Mouse (Mus musculus): ENCODE data around the gene Padi2.

Gene Padi2

DNA sequence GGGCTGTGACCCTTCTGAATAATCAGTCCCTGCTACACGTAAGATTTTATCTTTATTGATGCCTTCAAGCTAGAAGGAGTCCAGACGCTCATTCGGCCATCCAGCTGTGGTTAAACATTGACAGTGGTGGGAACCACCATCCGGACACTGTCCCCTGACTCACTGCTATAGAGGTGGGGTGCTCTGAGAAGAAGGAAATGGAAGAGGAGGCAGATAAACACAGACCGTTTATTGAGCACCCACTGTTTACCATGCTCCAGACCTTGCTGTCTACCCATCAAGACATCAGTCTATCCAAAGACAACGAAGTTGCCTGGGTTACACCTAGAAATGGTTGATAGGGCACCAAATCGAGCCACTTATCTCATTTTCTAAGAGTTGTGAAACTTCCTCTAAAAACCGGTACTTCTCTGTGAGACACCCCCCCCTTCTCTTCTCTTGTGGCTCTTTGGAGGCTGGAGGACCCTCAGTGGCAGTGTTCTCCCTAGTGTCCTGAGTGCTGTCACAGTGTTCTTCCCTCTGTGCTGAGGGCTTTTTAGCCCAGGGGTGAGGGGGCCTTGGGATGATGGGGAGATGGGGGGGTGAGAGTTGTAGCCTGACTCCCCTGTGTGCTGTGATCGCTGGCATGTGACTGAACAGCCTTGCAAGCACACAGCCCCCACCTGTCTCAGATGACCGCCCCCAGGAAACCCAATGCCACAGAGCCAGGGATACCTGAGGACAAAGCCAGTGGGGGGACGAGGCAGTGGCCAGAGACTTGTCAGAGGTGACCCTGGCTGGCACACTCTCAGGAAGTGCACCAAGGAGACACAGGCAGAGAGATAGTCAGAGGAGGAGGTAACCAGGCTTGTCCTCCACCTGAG is 14.1 kb downstream of the Padi2 start:
- no peak for DNase-seq (ENCODE audit: low spot score in 2 of 2)

DNA sequence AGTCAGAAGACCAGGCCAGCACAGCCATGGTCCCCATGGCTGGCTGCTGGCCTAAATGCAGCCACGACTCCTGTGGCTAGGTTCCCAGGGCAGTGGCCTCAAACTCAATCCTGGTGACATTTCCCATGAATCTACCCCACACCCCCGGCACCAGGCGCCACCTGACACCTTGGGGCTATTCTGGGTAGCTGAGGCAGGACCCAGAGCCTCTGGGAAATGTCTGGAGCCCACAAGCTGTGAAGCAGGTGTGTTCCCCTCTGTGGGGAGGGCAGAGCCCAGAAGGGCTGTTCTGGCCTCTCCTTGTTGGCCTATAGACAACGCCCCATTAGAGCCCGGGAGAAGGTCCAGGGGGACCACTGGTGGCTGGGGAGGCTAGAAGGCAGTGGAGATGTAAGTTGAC is 16.4 kb downstream of the Padi2 start:
- no peak for DNase-seq (ENCODE audit: low spot score in 2 of 2)

DNA sequence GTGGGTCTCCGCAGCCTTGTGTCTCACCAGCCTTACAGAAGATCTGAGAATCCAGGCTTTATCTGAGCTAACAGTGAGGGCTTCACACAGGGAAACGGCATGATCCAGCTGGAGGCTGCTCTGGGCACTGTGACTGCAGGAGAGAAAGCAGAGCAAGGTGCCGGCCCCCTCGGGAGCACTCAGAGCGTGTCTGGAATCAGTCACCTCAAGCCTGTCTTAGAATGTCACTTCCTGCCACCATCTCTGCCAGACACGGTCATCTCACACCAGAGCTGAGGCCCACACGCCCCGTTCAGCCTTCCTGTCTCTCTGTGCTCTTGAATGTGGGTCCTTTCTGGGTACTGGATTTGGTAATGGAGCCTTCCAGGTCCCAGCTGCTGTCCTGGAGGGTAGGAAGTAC is 19.5 kb downstream of the Padi2 start:
- no peak for DNase-seq (ENCODE audit: low spot score in 2 of 2)

DNA sequence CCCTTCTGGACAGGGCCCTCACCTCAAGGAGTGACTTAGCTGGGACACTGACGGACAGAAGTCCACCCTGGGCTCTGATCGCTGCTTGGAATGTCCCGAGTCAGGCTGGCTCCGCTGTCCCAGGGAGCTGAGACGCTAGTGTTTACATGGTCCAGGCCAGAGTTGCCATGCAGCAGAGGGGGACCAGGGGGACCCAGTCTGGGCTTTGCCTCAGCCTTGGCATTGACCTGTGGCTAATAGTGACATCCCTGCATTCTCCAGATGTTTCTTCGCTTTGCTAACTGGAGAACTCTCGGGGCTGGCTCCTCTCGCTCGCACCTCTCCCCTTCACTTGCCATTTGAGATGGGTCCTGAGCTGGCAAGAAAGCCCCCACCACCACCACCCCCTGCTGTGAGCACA is 22.2 kb downstream of the Padi2 start:
- DNase-seq (ENCODE audit: low spot score in 2 of 2), result no peak

DNA sequence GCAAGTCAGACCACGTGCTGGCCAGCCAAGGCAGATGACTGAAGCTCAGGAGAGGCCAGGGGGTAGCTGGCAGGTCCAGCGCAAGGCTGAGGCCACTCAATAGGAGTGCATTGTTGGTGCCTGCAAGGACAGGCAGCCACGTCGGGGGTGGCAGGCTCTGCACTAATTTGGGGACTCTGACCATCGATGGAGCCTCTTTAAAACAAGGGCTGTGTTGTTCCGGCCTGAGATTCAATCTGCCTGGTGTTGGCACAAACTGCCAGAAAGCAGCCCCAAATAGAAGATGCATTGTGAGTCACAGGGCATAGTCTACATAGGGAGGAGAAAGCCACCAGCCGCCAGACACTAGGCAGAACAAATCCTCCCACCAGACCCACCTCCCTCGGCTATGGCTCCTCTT is 23.6 kb downstream of the Padi2 start:
- DNase-seq (ENCODE audit: low spot score in 2 of 2), result peak; percentile 25 to 52

DNA sequence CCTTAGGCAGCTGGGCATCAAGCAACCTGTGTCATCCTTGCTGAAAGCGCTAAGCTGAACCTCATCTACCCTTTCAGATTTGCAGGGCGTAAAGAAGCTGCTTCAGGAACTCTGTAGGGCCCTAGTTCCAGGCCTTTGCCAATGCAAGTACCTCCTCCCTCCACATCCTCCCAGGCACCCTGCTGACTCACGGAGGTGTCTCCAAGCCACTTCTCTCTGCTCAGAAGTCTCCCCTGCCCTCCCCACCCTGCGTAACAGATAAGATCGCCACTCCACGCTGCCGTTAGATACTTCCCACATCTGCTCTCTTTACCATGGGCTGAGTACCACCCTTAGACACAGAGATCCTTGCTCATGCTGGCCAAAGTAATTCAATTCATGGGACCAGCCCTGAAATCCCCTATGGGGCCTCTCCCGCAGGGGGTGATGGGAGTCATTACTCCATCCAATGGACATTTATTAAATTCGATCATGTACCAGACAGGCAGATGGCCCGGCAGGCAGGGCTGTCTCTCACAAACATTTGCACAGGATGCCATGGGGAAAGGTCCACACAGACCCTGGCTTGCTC is 24.8 kb downstream of the Padi2 start:
- DNase-seq (ENCODE audit: low spot score in 2 of 2), result no peak

DNA sequence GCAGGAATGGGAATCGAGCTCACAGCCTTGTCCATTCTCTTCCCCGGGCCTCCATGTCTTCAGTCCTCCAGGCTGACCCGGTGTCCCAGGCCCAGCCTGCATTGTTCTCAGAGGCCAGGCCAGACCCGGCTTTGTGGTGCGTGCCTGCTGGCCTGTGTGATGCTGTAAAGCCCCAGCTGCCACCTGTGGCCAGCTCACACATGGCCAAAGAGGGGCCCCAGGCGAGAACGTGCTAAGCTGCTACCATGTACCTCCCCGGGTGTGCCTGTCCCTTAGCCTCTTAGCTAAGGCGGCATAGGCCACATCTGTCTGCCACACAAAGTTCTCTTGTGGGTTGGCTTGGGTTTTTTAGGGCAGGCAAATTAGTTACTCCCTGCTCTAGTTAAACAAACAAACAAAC is 29.5 kb downstream of the Padi2 start:
- no peak for DNase-seq (ENCODE audit: low spot score in 2 of 2)

DNA sequence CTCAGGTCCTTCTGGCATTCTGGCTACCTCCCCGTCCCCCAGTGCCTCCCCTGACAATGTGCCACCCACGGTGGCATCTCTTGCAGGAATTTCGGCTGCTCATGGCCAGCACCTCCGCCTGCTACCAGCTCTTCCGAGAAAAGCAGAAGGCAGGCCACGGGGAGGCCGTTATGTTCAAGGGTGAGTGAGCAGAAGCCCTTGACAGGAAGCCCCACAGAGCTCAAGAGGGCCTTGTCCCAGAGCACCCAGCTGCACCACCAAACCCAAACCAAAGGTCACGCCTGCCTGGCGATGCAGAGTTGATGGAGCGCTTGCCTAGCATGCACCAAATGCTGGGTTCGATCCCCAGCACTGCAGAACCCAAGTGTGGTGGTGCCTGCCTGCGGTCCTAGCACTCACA is 38.2 kb downstream of the Padi2 start:
- no peak for DNase-seq (ENCODE audit: low spot score in 2 of 2)

DNA sequence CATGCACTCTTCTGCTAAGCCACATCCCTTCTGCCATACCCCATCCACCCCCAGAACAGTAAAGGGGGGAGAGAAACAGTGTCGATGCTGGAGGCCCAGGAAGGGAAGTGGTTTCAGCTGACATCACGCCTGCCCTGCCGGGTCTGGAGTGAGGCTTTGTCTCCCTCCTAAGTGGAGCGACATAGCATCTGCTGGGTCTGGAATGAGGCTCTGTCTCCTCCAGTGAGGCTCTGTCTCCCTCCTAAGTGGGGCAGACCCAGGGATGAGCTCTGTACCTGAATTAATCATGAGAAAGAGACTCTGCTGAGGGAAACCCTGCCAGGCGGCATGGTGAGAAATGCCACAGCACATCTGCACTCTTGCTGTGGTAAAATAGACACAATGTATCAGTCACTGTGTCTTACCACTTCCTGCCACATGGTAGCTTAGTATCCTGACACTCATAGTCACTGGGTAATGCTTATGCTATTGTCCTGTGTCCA is 38.9 kb downstream of the Padi2 start:
- no peak for DNase-seq (ENCODE audit: low spot score in 2 of 2)

DNA sequence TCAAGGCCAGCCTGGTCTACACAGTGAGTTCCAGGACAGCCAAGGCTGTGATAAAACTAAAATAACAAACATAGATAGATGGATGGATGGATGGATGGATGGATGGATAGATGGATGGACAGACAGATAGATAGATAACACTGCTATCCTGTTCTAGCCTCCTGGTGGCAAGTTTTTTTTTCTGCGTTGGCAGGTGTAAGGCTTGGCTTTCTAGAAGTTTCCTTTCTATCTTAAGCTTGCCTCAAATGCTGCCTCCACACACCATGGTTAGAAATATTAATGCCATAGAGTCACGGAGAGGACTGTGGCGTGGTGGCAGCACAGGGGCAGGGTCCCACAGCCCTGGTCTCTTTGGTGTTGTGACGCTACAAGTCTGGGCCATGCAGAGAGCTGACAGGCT is 39.4 kb downstream of the Padi2 start:
- DNase-seq (ENCODE audit: low spot score in 2 of 2), result no peak

DNA sequence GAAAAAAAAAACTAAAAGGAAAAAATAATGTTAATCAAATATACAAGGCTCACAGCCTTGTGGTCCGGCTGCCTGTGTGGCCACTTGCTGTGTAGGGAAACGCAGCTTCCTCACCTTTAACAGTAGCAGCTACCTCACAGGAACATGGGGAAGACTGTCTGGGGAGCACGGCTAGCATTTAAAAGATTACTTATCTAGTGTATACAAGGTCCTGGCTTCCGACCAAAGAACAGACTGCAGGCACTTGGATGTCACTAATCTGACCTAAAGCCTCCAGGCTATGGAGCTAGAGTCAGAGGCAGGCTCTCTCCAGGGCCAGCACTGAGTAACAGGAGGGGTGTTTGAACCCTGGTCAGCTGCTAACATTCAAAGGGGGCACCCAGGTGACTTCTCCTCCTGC is 39.9 kb downstream of the Padi2 start:
- DNase-seq (ENCODE audit: low spot score in 2 of 2), result no peak

DNA sequence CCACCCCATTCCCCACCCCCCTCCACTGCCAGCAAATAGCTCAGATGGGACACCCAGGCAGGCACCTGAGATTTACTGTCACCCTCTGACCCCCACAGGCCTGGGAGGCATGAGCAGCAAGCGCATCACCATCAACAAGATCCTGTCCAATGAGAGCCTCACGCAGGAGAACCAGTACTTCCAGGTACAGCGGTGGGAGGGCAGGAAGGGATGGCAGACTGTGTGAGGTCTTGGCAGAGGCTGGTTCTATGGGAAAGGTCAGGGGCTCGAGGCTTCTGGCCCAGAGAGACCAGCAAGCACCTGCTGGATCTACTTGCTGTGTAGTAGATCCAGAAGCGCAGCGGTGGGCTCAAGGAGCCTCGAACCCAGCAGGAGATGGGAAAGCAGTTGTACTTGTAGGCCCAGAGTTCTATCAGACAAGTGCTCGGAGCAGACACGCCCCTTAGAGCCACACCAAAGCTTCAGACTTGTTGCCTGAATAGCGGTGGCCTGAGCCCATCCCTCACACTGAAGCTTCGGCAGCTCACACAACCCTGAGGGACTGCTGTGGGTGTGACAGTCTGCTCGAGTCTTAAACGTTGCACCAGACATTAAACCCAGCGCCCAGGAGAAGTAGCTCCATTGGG is 40.5 kb downstream of the Padi2 start:
- DNase-seq (ENCODE audit: low spot score in 2 of 2), result no peak

DNA sequence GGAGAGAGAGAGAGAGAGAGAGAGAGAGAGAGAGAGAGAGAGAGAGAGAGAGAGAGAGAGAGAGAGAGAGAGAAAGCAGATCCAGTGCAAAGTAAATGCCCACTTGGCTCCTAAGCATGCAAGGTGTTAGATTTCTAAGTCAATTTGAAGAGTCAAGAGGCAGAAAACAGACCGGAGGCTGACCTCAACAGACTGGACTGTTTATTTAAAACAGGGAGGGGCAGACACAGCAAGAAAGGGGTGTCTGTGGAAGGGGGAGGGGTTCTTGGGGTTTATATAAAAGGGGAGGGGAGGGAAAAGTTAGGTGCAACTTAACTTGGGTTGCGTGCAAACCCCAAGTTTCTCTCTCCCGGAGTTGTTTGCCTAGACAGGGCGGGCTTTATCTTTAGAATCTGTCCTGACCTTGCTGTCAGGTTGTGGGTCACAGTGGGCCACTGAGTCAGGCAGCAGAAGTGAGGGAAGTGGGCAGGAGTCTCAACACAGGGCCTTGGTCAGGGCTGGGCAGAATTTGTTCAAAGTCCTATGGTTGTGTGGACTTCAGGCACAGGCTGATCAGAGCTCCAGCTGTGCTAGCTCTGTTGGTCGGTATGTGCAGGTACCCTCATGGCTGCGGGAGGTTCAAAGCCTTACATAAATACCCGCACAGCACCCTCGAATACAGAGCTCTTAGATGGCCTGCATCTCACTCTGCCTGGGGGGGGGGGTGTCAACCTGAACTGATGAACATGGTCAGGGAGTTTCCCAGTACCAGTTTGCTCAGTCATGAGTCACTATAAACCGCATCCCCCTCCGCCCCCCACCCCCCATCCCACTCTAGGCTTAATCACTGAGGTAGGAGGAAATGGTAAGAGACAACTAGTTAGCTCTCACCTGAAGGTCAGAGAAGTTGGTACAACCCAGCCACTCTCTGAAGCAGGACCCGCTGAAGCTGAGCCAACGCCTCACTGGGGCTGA is 41.6 kb downstream of the Padi2 start:
- DNase-seq (ENCODE audit: low spot score in 2 of 2), result no peak

DNA sequence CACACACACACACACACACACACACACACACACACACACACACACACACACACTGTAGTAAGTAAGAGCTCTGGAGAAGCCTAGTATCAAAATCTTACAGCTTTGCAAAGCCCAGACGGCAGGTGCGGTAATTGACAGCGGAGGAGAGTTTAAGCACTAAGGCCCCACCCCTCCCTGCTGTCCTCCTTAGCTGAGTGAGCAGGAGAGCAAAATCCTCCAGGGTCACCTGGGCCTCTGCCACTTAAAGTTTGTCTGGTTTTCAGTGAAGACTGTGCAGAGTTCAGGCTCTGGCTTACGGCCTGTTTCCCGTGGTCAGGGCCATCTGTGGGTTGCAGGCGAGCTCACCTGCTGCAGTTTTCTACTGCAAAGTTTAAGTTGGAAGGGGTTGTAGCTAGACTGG is 42.3 kb downstream of the Padi2 start:
- DNase-seq (ENCODE audit: low spot score in 2 of 2), result no peak

DNA sequence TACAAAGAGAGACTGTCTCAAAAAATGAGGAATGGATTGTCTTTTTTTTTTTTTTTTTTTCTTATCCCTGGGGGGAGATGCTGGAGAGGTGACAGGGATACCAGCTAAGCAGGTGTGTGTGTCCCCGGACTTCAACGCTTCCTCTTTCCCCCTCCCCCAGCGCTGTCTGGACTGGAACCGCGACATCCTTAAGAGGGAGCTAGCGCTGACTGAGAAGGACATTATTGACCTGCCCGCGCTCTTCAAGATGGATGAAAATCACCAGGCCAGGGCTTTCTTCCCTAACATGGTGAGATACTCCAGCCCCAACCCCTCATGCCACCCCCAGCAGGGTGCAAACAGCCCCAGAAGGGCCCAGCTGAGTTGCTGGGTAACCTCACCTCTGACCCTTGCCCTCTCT is 42.9 kb downstream of the Padi2 start:
- DNase-seq (ENCODE audit: low spot score in 2 of 2), result no peak

DNA sequence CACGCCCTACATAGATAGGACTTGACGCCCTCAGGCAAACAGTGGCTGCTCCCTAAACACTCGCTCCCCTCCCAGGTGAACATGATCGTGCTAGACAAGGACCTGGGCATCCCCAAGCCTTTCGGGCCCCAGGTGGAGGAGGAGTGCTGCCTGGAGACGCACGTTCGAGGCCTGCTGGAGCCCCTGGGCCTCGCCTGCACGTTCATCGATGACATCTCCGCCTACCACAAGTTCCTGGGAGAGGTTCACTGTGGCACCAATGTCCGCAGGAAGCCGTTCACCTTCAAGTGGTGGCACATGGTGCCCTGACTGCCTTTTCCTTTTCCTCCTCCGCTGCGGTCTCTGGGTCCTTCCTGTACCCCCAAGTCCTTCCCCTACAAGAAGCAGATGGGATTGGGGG is 43.5 kb downstream of the Padi2 start:
- DNase-seq (ENCODE audit: low spot score in 2 of 2), result no peak

DNA sequence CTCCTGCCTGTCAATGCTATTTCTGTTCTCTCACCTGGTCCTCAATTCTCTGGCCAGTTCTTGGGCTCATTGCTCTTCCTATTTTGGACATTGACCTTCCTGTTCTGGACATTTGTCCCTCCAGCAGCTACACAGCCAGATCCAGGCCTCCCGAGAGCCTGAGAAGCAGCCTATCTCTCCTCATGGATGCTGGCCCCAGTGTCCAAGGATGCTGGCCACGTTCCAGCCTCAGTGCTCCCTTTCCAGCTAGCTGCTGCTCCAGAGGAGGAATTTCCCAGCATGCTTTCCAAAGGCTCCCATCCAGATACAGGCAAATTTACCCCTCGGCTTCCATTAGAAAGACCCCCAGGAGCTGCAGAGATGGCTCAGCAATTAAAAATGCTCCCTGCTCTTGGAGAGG is 44.4 kb downstream of the Padi2 start:
- no peak for DNase-seq (ENCODE audit: low spot score in 2 of 2)

DNA sequence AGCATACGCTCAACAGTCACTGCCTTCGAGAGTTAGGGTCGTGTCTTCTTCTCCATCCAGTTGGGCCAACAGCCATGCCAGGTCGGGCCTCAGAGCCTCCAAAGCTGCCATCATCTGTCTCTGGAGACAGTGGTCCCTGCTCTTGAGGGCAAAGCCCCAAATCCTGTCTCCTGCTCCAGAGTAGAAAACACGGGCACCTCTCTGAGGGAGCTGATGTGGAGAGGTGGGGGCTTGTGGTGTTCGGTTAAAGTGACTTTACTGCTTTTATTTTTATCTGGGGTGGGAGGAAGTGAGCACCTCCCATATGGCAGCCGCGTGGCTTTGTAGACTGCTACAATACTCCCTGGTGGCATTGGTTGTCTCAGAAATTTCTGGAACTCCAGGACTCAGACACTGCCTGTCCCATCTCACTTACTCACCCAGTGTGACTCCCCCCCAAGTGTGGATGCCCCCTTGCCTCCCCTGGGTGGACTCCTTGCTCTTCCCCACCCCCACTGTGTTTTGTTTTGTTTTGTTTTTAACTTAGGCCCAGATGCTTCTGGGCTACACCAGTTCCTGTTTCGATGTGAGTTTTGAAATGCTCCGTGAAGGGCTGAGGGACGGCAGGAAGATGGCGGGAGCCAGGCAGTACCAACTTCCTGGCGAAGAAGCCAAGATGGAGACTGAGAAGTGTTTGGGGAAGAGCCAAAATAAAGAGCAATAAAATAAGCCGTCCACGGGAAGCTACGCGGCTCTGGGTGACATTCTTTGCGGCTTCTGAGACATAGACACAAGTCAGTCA is 45.9 kb downstream of the Padi2 start:
- no peak for DNase-seq (ENCODE audit: low spot score in 2 of 2)

DNA sequence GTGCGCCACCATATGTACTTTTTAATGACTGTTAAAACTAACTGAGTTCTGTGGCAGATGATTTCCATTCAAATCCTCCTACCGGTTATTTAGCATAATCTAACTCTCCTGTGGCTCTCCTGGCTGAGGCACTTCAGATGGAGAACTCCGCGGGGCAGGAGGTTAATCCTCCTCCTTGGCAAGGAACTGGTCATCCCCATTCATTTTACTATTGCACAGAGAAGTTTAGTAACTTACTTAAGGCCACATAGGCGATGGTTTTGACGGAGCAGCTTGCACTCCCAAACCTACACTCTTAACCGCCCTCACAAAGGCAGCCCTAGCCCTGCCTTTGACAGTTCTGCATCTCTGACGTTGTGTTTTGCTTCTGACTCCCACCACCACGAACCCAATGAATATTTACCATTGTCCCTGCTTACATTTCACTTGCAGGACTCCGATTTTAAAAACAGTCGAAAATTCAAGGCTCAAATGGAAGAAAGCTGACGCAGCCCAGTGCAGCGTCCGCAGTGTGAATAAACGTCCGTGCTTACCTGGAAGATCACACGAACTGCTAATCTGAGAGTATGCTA is 51.1 kb downstream of the Padi2 start:
- no peak for DNase-seq (ENCODE audit: low spot score in 2 of 2)

DNA sequence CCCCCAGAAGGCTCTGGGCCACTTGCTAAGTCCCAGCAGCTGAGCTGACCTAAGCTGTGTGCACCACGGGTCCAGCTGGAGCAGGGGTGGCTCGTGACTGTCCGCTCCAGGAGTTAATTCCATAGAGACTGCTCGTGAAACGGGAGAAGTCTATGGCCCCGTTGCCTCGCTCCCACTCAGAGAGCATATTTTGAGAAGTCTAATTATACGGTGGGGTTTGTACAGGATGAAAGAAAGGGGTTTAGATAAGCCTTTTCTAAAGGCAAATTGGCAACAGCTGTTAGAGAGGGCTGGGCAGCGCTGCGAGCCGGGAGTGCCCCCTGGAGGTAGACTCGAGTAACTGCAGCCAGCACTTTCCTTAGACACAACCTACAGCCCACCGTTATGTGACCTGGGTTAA is 51.6 kb downstream of the Padi2 start:
- DNase-seq (ENCODE audit: low spot score in 2 of 2), result peak; percentile 70 to 83

DNA sequence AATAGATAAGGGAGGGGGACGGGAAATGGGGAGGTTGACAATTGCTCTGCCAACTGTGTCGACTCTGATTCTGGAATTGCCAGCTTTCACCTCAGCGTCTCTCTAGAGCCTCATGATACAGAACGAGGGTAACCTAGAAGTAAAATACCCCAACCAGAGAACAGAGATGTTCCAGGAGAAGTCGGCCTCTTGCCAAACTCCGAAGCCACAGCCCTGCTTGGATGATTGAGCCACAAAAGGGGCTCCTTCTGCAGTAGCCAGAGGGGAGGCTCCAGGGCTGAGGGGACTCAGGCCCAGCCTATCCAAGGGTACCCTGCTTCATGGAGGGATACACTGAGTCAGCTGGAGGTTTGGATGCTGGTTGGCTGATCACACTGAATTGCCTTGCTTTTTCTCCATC is 52.2 kb downstream of the Padi2 start:
- DNase-seq (ENCODE audit: low spot score in 2 of 2), result no peak
